In the genomic region with DNA sequence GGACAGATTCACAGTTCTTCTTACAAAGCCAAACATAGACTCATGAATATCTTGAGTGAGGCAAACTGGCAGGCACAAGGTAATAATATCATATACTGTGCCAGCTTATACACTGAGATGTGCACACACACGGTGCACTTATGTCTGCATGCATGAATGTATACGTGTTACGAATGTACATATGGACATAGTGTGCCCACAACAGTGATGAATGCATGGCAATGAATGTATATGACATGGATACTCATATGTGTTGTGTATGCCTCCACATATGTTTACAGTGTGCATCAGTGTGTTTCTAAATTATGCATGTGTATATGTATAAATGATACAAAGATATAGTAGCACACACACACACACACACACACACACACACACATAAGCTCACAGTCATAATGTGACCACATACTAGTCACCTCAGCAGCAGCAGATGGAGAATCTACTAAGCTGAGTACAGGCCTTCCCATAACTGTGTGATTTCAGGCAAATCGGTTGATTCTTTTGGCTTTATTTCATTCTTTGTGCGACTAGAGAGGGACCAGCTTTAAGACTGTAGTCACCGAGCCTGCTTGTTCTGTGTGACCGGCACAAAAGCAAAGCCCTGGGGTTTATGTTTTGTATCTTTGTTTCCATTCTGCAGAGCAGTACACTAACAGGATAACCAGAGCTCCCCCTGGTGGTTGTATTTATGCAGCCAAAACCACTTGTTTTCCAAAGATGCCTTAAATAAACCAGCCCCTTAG, we compare ENCODE assay signal across 9 mouse cellular contexts.
DNase-seq lines count a peak whose midpoint lies in the region; ATAC-seq and TF ChIP-seq lines count a peak whose summit lies in the region.
"Had no signal": no experiment of that assay in that cellular context is flagged by ENCODE, and none has a peak within 500 bp of the region (broad histone marks: within the 10 kb centered on the region; RNA-seq: fewer than 3 reads in every experiment).

No protein-coding gene starts in this region.

- peak; percentile 63 for TF ChIP-seq RAD21 in MEL (IDR thresholded peaks at IDR 0.05; ENCODE audit: low read depth, low read length)

- TF ChIP-seq EP300 in MEL (IDR thresholded peaks at IDR 0.05; ENCODE audit: low read depth in 1 of 2, low read length in 2 of 2), result no peak

- H3K36me3 ChIP-seq in MEL (ENCODE audit: control insufficient read depth in 1 of 2, insufficient read depth in 2 of 2, low read length in 2 of 2), result no peaks in the 10 kb centered on the region
- H3K36me3 ChIP-seq in forebrain, embryonic 15.5 days, result no peaks in the 10 kb centered on the region
- no peaks in the 10 kb centered on the region for H3K36me3 ChIP-seq in liver, embryonic 13.5 days
- no peaks in the 10 kb centered on the region for H3K36me3 ChIP-seq in neural tube, embryonic 15.5 days
- H3K36me3 ChIP-seq: heart, embryonic 15.5 days had no signal

- intact Hi-C loops in heart, postnatal 10 days (cut with DNase I), result loop anchor here (1.0 to 2.0 kb wide), 2 partner anchors 266 to 482 kb away; partner anchors contain the start of gene Fignl1

- 34% methylated on average over 7 of the region's 7 CpGs for WGBS in forebrain, embryonic 15.5 days
- 40% methylated on average over 7 of the region's 7 CpGs for WGBS in liver, embryonic 13.5 days (ENCODE audit: insufficient replicate concordance)
- WGBS in neural tube, embryonic 15.5 days, result 44% methylated on average over 7 of the region's 7 CpGs

- TF ChIP-seq POLR2A in MEL (IDR thresholded peaks at IDR 0.05; ENCODE audit: control insufficient read depth in 1 of 2, insufficient read depth in 1 of 2, low read depth in 1 of 2, low read length in 2 of 2, poor library complexity in 1 of 2), result no peak

- TF ChIP-seq CTCF in MEL (IDR thresholded peaks at IDR 0.05 in 2 of 3, conservative IDR thresholded peaks at IDR 0.05 in 1 of 3; ENCODE audit: control insufficient read depth in 1 of 3, insufficient read depth in 1 of 3, low read depth in 2 of 3, low read length in 3 of 3, poor library complexity in 1 of 3, severe bottlenecking in 1 of 3), result peak; percentile 52 to 73 (median 69)

- no peaks in the 10 kb centered on the region for H3K4me1 ChIP-seq in MEL (ENCODE audit: control insufficient read depth in 1 of 2, insufficient read depth in 2 of 2, low read length in 2 of 2)
- H3K4me1 ChIP-seq in forebrain, embryonic 15.5 days, result no peaks in the 10 kb centered on the region
- no peaks in the 10 kb centered on the region for H3K4me1 ChIP-seq in liver, embryonic 13.5 days (replicated peaks)
- H3K4me1 ChIP-seq in neural tube, embryonic 15.5 days, result peaks cover 9% of the 10 kb centered on the region

- H3K4me3 ChIP-seq in MEL (ENCODE audit: control insufficient read depth in 1 of 2, insufficient read depth in 1 of 2, low read depth in 2 of 2, low read length in 2 of 2), result no peak overlapping the region
- no peak overlapping the region for H3K4me3 ChIP-seq in forebrain, embryonic 15.5 days
- H3K4me3 ChIP-seq in liver, embryonic 13.5 days (replicated peaks), result no peak overlapping the region
- H3K4me3 ChIP-seq in neural tube, embryonic 15.5 days (replicated peaks), result no peak overlapping the region
- H3K4me3 ChIP-seq: heart, embryonic 15.5 days had no signal

- DNase-seq in MEL (ENCODE audit: low read depth, low spot score), result peak; percentile 68
- peak; percentile 42 for DNase-seq in c-Kit-positive CD71-negative TER-119-negative erythroid progenitor cells, embryonic 14.5 days (ENCODE audit: low read depth)
- DNase-seq in heart, postnatal 10 days, result peak; percentile 71 to 82
- peak; percentile 65 to 83 for DNase-seq in kidney, postnatal 36 days
- peak; percentile 26 for DNase-seq in liver, embryonic 13.5 days
- peak; percentile 19 to 67 for DNase-seq in urinary bladder, postnatal 4 days (ENCODE audit: low spot score in 2 of 2)

- no peak overlapping the region for H3K4me2 ChIP-seq in forebrain, embryonic 15.5 days (replicated peaks)
- no peak overlapping the region for H3K4me2 ChIP-seq in liver, embryonic 13.5 days
- H3K4me2 ChIP-seq in neural tube, embryonic 15.5 days, result peak overlapping the region; percentile 25; the same call in 1 of the 2 replicates
- H3K4me2 ChIP-seq: heart, embryonic 15.5 days had no signal

- no peaks in the 10 kb centered on the region; the same call in 1 of the 2 replicates for H3K9me3 ChIP-seq in MEL (replicated peaks; ENCODE audit: insufficient read depth, low read length)
- H3K9me3 ChIP-seq in forebrain, embryonic 15.5 days, result no peaks in the 10 kb centered on the region
- H3K9me3 ChIP-seq in liver, embryonic 13.5 days (replicated peaks), result no peaks in the 10 kb centered on the region
- no peaks in the 10 kb centered on the region for H3K9me3 ChIP-seq in neural tube, embryonic 15.5 days (replicated peaks)
- H3K9me3 ChIP-seq: heart, embryonic 15.5 days had no signal

- H3K79me2 ChIP-seq in MEL (ENCODE audit: control insufficient read depth, insufficient read depth, low read length, poor library complexity), result no peaks in the 10 kb centered on the region

- no peak overlapping the region for H3K27ac ChIP-seq in MEL (ENCODE audit: control insufficient read depth, low read depth, low read length)
- H3K27ac ChIP-seq in forebrain, embryonic 15.5 days (replicated peaks), result no peak overlapping the region
- no peak overlapping the region for H3K27ac ChIP-seq in liver, embryonic 13.5 days
- H3K27ac ChIP-seq in neural tube, embryonic 15.5 days (replicated peaks), result peak overlapping the region; percentile 61; the same call in 1 of the 2 replicates
- H3K27ac ChIP-seq: heart, embryonic 15.5 days had no signal

- no peak overlapping the region for H3K9ac ChIP-seq in MEL (ENCODE audit: control insufficient read depth, low read depth, low read length, poor library complexity, severe bottlenecking)
- no peak overlapping the region for H3K9ac ChIP-seq in forebrain, embryonic 15.5 days (replicated peaks)
- H3K9ac ChIP-seq in liver, embryonic 13.5 days, result no peak overlapping the region
- no peak overlapping the region for H3K9ac ChIP-seq in neural tube, embryonic 15.5 days (replicated peaks)
- H3K9ac ChIP-seq: heart, embryonic 15.5 days had no signal

- H3K27me3 ChIP-seq in MEL (ENCODE audit: control insufficient read depth in 1 of 2, insufficient read depth in 2 of 2, low read length in 2 of 2), result peaks cover 0 to 1% of the 10 kb centered on the region in 2 experiments; a peak in 1 of 4 replicates
- H3K27me3 ChIP-seq in forebrain, embryonic 15.5 days, result no peaks in the 10 kb centered on the region
- H3K27me3 ChIP-seq in liver, embryonic 13.5 days, result peaks cover 7% of the 10 kb centered on the region; the same call in 1 of the 2 replicates
- H3K27me3 ChIP-seq in neural tube, embryonic 15.5 days (replicated peaks), result no peaks in the 10 kb centered on the region
- H3K27me3 ChIP-seq: heart, embryonic 15.5 days had no signal

- ATAC-seq in forebrain, embryonic 15.5 days (replicated peaks), result peak; percentile 94
- peak; percentile 23; the same call in 1 of the 2 replicates for ATAC-seq in liver, embryonic 13.5 days (ENCODE audit: low read depth)
- ATAC-seq in neural tube, embryonic 15.5 days (ENCODE audit: low FRiP score), result peak; percentile 89

TF ChIP-seq in MEL, 35 proteins besides CTCF, POLR2A, EP300 and RAD21:
- TF ChIP-seq ZNF384 (IDR thresholded peaks at IDR 0.05; ENCODE audit: low read depth, low read length), result no peak
- TF ChIP-seq ZC3H11A (IDR thresholded peaks at IDR 0.05; ENCODE audit: low read depth, low read length), result peak; percentile 55
- TF ChIP-seq SMC3 (IDR thresholded peaks at IDR 0.05; ENCODE audit: low read depth, low read length), result peak; percentile 80

Comparison
In these comparisons a context has a peak if more than half of its experiments do, and no peak if none do; other contexts are left out.
1. DNase-seq: peak in every context shown above with its lines; median percentile 76 in heart, postnatal 10 days; 74 in kidney, postnatal 36 days; 68 in MEL; 43 in urinary bladder, postnatal 4 days; 42 in c-Kit-positive CD71-negative TER-119-negative erythroid progenitor cells, embryonic 14.5 days; 26 in liver, embryonic 13.5 days.
2. ATAC-seq: peak in every context shown above with its lines; median percentile 94 in forebrain, embryonic 15.5 days; 89 in neural tube, embryonic 15.5 days; 23 in liver, embryonic 13.5 days.